Mouse (Mus musculus): ENCODE data around the gene Endou. TPM values are rescaled to one million over a fixed set of nuclear protein-coding genes. Genes with fewer than 3 reads are reported as not detected.

Endou gene
- polyA plus RNA-seq, 1 experiment: 2.9 TPM

GRCm38 (mm10) chr15:97666457-97666770 is 64.7 kb downstream of the Endou start:
- Histone ChIP-seq H3K36me3 (ENCODE audit: control insufficient read depth, insufficient read depth, low read length) (no peaks in the 10 kb centered on the region), H3K4me3 (ENCODE audit: insufficient read depth, low read depth, low read length) (no peak overlapping the region), H3K4me1 (ENCODE audit: control insufficient read depth, insufficient read depth, low read length) (no peaks in the 10 kb centered on the region), H3K27me3 (replicated peaks; ENCODE audit: control insufficient read depth, insufficient read depth, low read length) (no peaks in the 10 kb centered on the region), H3K27ac (ENCODE audit: insufficient read depth, low read depth, low read length) (no peak overlapping the region)
- no peak for DNase-seq
- WGBS: 88% methylated on average over 10 of the region's 10 CpGs
- TF ChIP-seq POLR2A (IDR thresholded peaks at IDR 0.05; ENCODE audit: low read depth, low read length) (no peak), CTCF (conservative IDR thresholded peaks at IDR 0.05; ENCODE audit: insufficient read depth, insufficient read length, low read depth, low read length) (no peak)

- no peak for DNase-seq
- Histone ChIP-seq H3K36me3 (ENCODE audit: control insufficient read depth, insufficient read depth, low read length) (no peaks in the 10 kb centered on the region), H3K4me3 (ENCODE audit: insufficient read depth, low read depth, low read length) (no peak overlapping the region), H3K27ac (ENCODE audit: insufficient read depth, low read depth, low read length) (no peak overlapping the region), H3K4me1 (ENCODE audit: control insufficient read depth, insufficient read depth, low read length) (no peaks in the 10 kb centered on the region), H3K27me3 (replicated peaks; ENCODE audit: control insufficient read depth, insufficient read depth, low read length) (no peaks in the 10 kb centered on the region)
- TF ChIP-seq POLR2A (IDR thresholded peaks at IDR 0.05; ENCODE audit: low read depth, low read length): no peak
- no peak for TF ChIP-seq CTCF (conservative IDR thresholded peaks at IDR 0.05; ENCODE audit: insufficient read depth, insufficient read length, low read depth, low read length)
- WGBS: 66% methylated on average over 25 of the region's 25 CpGs
These were observed 65.2 kb downstream of the Endou start for GRCm38 (mm10) chr15:97665770-97666456.

GRCm38 (mm10) chr15:97664981-97665668 is 66.0 kb downstream of the Endou start:
- Histone ChIP-seq H3K36me3 (ENCODE audit: control insufficient read depth, insufficient read depth, low read length) (no peaks in the 10 kb centered on the region), H3K4me3 (ENCODE audit: insufficient read depth, low read depth, low read length) (no peak overlapping the region), H3K27me3 (replicated peaks; ENCODE audit: control insufficient read depth, insufficient read depth, low read length) (no peaks in the 10 kb centered on the region), H3K27ac (ENCODE audit: insufficient read depth, low read depth, low read length) (no peak overlapping the region), H3K4me1 (ENCODE audit: control insufficient read depth, insufficient read depth, low read length) (no peaks in the 10 kb centered on the region)
- TF ChIP-seq CTCF (conservative IDR thresholded peaks at IDR 0.05; ENCODE audit: insufficient read depth, insufficient read length, low read depth, low read length) (peak; percentile 74), POLR2A (IDR thresholded peaks at IDR 0.05; ENCODE audit: low read depth, low read length) (no peak)
- 59% methylated on average over 16 of the region's 16 CpGs for WGBS
- no peak for DNase-seq

- Histone ChIP-seq H3K27me3 (replicated peaks; ENCODE audit: control insufficient read depth, insufficient read depth, low read length) (no peaks in the 10 kb centered on the region), H3K4me3 (ENCODE audit: insufficient read depth, low read depth, low read length) (peak overlapping the region; percentile 39), H3K27ac (ENCODE audit: insufficient read depth, low read depth, low read length) (no peak overlapping the region), H3K4me1 (ENCODE audit: control insufficient read depth, insufficient read depth, low read length) (no peaks in the 10 kb centered on the region), H3K36me3 (ENCODE audit: control insufficient read depth, insufficient read depth, low read length) (no peaks in the 10 kb centered on the region)
- peak; percentile 75 for DNase-seq
- peak; percentile 86 for TF ChIP-seq CTCF (conservative IDR thresholded peaks at IDR 0.05; ENCODE audit: insufficient read depth, insufficient read length, low read depth, low read length)
- no peak for TF ChIP-seq POLR2A (IDR thresholded peaks at IDR 0.05; ENCODE audit: low read depth, low read length)
- WGBS: under 1% methylated on average over 19 of the region's 19 CpGs
These were observed 67.3 kb downstream of the Endou start for GRCm38 (mm10) chr15:97663750-97664406.

Other genes with a start within 250 kb of the Endou start
- 4.9 and 6.9 TPM in 2 replicates for gene Rpap3, start 25.5 kb downstream of the Endou start, polyA plus RNA-seq (2012; rRNA removed)
- gene Rapgef3, start 36.6 kb upstream of the Endou start, polyA plus RNA-seq (2012; rRNA removed): 136 and 184 TPM in 2 replicates
- 182 and 203 TPM in 2 replicates for gene Slc48a1, start 47.2 kb upstream of the Endou start, polyA plus RNA-seq (2012; rRNA removed)
- 41.6 and 45.4 TPM in 2 replicates for gene Hdac7, start 113.2 kb upstream of the Endou start, polyA plus RNA-seq (2012; rRNA removed)
- 96.6 and 114 TPM in 2 replicates for gene Vdr, start 179.3 kb upstream of the Endou start, polyA plus RNA-seq (2012; rRNA removed)
- 69.4 and 74.9 TPM in 2 replicates for gene Tmem106c, start 232.9 kb upstream of the Endou start, polyA plus RNA-seq (2012; rRNA removed)

All from kidney, adult 2 months (tissue).